Mouse (Mus musculus): ENCODE measurements around the gene Map3k10. TPM values are rescaled to one million over a fixed set of nuclear protein-coding genes. Genes with fewer than 3 reads are reported as not detected.

Gene Map3k10
- 10 to 100 TPM; 11.2 to 12.2 TPM for total RNA-seq (2023)

DNA sequence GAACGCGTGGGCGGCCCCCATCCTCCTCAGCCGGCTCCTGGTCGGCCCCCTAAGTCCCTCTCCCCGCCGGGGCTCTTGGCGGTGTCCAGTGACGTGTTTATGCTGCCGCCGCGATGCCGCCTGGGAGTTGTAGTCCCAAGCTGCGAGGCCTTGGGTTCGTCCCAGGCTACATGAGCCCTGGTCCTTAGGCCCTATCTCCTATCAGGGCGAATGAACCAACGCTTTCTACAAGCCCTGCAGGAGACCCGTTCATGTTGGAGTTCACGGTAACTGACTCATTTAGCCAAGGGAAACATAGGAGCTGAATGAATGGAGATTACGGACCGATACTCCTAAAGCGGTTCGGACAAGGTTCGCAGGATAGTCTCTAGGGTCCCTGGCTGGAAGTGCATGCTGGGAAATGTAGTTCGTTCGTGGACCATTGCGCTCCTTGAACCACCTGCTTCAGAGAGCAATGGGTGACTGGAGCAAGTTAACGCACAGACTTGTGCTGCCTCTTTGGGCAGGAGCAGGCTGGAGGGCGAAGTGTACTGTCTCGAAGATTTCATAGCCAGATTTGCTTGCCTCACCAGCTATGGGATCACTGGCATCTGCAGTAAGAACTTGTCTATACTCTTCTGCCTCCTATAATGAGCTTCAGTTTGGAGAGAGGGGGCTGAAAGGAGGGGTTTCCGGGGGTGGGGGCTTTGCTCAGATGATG lies at the start of gene Map3k10:
Map3k10 (minus strand) TSS at position 77 of the 700 bp plus-strand sequence.

DNA sequence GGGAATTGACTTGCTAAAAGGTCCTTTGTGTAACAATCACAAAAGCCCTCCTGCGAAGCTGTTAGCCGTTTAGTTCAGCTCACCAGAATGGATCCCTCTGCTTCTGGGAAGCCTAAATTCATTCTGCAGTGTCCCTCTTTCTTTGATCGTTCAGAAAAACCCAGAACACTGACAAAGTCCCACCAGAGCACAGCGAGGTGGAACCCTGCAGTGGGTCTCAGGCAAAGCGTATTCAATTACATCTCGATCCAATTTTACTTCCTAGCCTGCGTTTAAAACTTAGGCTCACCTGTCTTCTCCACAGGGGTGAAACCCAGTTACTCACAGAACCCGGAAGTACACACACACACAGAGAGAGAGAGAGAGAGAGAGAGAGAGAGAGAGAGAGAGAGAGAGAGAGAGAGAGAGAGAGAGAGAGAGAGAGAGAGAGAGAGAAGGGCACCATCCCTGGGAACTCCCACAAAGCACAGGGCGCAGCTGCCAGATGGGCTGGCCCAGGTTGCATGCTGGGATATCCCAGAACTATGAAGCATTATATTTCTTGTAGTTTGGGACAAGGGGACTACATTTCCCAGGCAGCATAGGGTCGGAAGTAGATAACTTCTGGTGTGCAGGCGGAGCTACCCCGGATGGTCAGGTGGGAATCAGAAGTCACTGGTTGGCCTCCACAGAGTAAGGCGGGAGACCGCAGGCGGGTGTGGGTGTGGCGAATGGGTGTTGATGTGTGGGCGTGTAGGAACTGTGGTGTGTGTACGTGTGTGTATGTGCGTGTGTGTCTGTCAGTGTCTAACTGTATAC lies 14.6 kb upstream of the Map3k10 start, which contains the start of gene Zfp607b:
Zfp607b (plus strand) TSS at position 526 of the 798 bp plus-strand sequence.

DNA sequence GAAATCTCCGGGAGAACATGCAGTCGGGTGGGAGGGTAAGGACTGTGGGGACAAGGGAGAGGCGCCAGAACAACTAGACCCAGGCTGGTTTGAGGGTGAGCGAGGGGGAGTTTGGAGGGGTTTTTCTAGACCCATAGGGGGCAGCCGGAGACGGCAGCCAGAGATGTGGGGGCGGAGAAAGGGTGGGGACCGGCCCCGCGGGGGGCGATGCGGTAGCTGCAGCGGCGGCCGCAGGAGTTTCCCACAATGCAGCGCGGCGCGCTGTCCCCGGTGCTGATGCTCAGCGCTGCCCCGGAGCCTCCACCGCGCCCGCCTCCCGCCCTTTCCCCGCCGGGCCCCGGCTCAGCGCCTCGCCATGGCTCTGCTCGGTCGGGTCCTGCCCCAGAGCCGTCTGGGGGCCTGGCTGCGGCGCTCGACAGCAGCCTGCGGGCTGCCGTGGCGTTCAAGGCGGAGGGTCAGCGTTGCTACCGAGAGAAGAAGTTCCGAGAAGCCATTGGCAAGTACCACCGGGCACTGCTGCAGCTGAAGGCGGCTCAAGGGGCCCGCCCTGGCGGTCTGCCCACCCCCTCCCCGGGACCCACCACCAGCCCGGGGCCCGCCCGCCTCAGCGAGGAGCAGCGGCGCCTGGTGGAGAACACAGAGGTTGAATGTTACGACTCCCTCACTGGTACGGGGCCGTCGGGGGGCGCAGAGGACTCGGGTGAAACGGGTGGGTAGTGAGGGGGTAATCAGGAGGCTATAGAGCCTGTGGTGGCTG lies 20.5 kb downstream of the Map3k10 start, which contains the start of gene Ttc9b:
Ttc9b (plus strand) TSS at position 235 of the 757 bp plus-strand sequence.

Other genes starting within 250 kb of the Map3k10 start
- gene Sptbn4, start 226.9 kb downstream of the Map3k10 start, total RNA-seq (2023) = under 1 TPM in 1 of 2 experiments, not detected in 1; 0.18 TPM
- gene Blvrb, start 226.6 kb downstream of the Map3k10 start, total RNA-seq (2023) = 100 to 1,000 TPM; 110 to 116 TPM
- 10 to 100 TPM; 26.3 to 27.2 TPM for gene Sertad3, start 200.8 kb downstream of the Map3k10 start, total RNA-seq (2023)
- 10 to 100 TPM; 48.9 to 57.6 TPM for gene Sertad1, start 187.7 kb downstream of the Map3k10 start, total RNA-seq (2023)
- under 1 TPM in 1 of 2 experiments, not detected in 1; 0.13 TPM for gene Prx, start 175.3 kb downstream of the Map3k10 start, total RNA-seq (2023)
- gene Hipk4, start 151.3 kb downstream of the Map3k10 start, total RNA-seq (2023) = not detected
- gene Pld3, start 121.4 kb downstream of the Map3k10 start, total RNA-seq (2023) = 100 to 1,000 TPM; 136 to 160 TPM
- 10 to 100 TPM; 28.0 to 29.4 TPM for gene 2310022A10Rik, start 121.4 kb downstream of the Map3k10 start, total RNA-seq (2023)
- gene Akt2, start 83.0 kb downstream of the Map3k10 start, total RNA-seq (2023) = 10 to 100 TPM; 80.8 to 84.1 TPM
- gene Ttc9b, start 20.7 kb downstream of the Map3k10 start, total RNA-seq (2023) = not detected
- gene Zfp607b, start 14.7 kb upstream of the Map3k10 start, total RNA-seq (2023) = 1 to 10 TPM in 1 of 2 experiments, under 1 TPM in 1; 0.37 to 1.6 TPM
- gene Zfp60, start 56.8 kb upstream of the Map3k10 start, total RNA-seq (2023) = 1 to 10 TPM; 4.6 to 5.6 TPM
- gene Zfp626, start 132.6 kb upstream of the Map3k10 start, total RNA-seq (2023) = 1 to 10 TPM; 4.5 to 9.1 TPM
- gene Zfp59, start 164.0 kb upstream of the Map3k10 start, total RNA-seq (2023) = 1 to 10 TPM; 2.1 TPM
- 10 to 100 TPM in 1 of 2 experiments, 1 to 10 TPM in 1; 8.7 to 10.3 TPM for gene Zfp607a, start 182.9 kb upstream of the Map3k10 start, total RNA-seq (2023)